Mouse (Mus musculus) liver, postnatal 0 days (tissue): ENCODE measurements around the gene Arl3.

Source experiments
- CTCF ChIP-seq: sonication (generic); IDR thresholded peaks from 2 replicates; pipeline ENCODE4 v1.5.1; 2016; ENCODE audit warnings: antibody characterized with exemption, low read depth
- EP300 ChIP-seq: IDR thresholded peaks from 2 replicates; pipeline ENCODE4 v1.6.1; 2016; ENCODE audit warnings: antibody characterized with exemption, low read depth, mild to moderate bottlenecking

DNA sequence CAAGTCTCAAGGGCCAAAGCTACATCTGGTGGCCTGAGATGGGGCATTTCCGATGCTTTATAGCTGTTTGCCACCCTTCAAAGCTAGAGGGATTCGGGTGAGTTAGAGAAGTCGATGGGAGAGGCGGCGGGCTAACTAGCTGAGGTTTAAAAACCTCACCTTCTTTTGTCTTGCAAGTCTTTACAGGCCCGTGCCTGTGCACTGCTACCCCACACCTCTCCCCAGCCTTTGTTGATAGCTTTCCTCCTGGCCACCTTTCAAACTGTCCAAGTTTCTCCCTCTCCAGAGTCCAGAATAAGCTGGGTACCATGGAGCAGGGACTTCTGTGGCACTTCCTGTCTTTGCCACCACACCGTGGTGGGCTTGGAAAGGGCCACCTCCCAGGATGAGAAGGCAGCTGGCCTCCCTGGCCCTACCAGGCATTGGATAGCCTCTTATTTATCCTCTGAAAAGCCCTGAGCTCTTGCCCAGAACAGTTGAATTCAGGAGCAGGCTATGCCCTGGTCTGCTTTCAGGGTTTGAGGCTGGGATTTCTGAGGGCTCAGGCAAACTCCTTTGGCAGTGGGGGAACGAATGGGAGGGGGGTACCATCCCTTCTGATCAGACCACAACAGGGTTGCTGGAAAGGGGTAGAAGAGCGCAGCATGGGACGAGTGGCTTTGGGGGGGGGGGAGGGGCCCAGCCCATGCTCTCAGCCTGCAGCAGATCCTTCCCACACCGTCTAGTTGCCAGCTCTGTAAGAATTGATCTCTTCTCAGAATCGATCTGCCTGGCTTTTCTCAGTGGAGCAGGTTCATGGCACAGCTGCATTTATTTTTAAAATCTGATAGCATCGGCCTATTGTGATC lies 43.2 kb downstream of the Arl3 start:
- no peak for TF ChIP-seq CTCF
- TF ChIP-seq EP300: no peak
